Comparison of ENCODE assay signal across 9 mouse cellular contexts in genomic region chr2:168912051-168912891, GRCm38 (mm10). TPM values are rescaled to one million over a fixed set of nuclear protein-coding genes. Genes with fewer than 3 reads are reported as not detected.
DNase-seq lines count a peak whose midpoint lies in the region; ATAC-seq lines count a peak whose summit lies in the region.
"Had no signal": no experiment of that assay in that cellular context is flagged by ENCODE, and none has a peak within 500 bp of the region (broad histone marks: within the 10 kb centered on the region; RNA-seq: fewer than 3 reads in every experiment).

No protein-coding gene starts in this region.

- DNase-seq in heart, adult 9 months (ENCODE audit: low spot score in 2 of 2) = no peak
- peak; percentile 55 for DNase-seq in brain, adult 2 months (ENCODE audit: low read depth, low spot score)
- peak; percentile 47 to 57 for DNase-seq in kidney, postnatal 4 days
- no peak for DNase-seq in spleen, postnatal 10 days (ENCODE audit: low spot score in 2 of 2)
- no peak for DNase-seq in left cerebral cortex, postnatal 36 days (ENCODE audit: low spot score in 2 of 2)

- H3K27ac ChIP-seq in heart, embryonic 16.5 days (ENCODE audit: low read length) = no peak overlapping the region
- H3K27ac ChIP-seq in forebrain, embryonic 15.5 days (replicated peaks) = no peak overlapping the region
- no peak overlapping the region for H3K27ac ChIP-seq in neural tube, embryonic 12.5 days
- H3K27ac ChIP-seq: macrophage had no signal

- peak overlapping the region; percentile 94 for H3K4me2 ChIP-seq in heart, embryonic 16.5 days (ENCODE audit: low read depth, low read length)
- H3K4me2 ChIP-seq in forebrain, embryonic 15.5 days (replicated peaks) = peak overlapping the region; percentile 95
- peak overlapping the region; percentile 99 for H3K4me2 ChIP-seq in neural tube, embryonic 12.5 days (replicated peaks)

- intact Hi-C loops in left cerebral cortex, postnatal 36 days (cut with DNase I) = no loop called here

- H3K4me1 ChIP-seq in heart, embryonic 16.5 days (ENCODE audit: control insufficient read depth, insufficient read depth, low read length) = peaks cover 16% of the 10 kb centered on the region
- H3K4me1 ChIP-seq in forebrain, embryonic 15.5 days = peaks cover 23% of the 10 kb centered on the region
- peaks cover 31% of the 10 kb centered on the region for H3K4me1 ChIP-seq in neural tube, embryonic 12.5 days

- peak overlapping the region; percentile 53 for H3K9ac ChIP-seq in heart, embryonic 16.5 days (ENCODE audit: low read length)
- H3K9ac ChIP-seq in forebrain, embryonic 15.5 days (replicated peaks) = peak overlapping the region; percentile 43
- peak overlapping the region; percentile 56 for H3K9ac ChIP-seq in neural tube, embryonic 12.5 days

- ATAC-seq in heart, embryonic 16.5 days (replicated peaks; ENCODE audit: extremely low read depth, insufficient read depth, low FRiP score) = no peak
- ATAC-seq in forebrain, embryonic 15.5 days (replicated peaks) = peak; percentile 66
- peak; percentile 62 for ATAC-seq in neural tube, embryonic 12.5 days (ENCODE audit: low FRiP score, low read depth)

- peaks cover 46% of the 10 kb centered on the region for H3K27me3 ChIP-seq in heart, embryonic 16.5 days (ENCODE audit: control insufficient read depth, insufficient read depth, low read length)
- H3K27me3 ChIP-seq in forebrain, embryonic 15.5 days = peaks cover 43% of the 10 kb centered on the region
- peaks cover 34% of the 10 kb centered on the region for H3K27me3 ChIP-seq in neural tube, embryonic 12.5 days (replicated peaks)

- under 1% methylated on average over 68 of the region's 70 CpGs for WGBS in heart, embryonic 16.5 days
- WGBS in forebrain, embryonic 15.5 days = under 1% methylated on average over 70 of the region's 70 CpGs
- WGBS in neural tube, embryonic 12.5 days = under 1% methylated on average over 70 of the region's 70 CpGs

- peak overlapping the region; percentile 62 for H3K4me3 ChIP-seq in heart, embryonic 16.5 days (ENCODE audit: low read length)
- H3K4me3 ChIP-seq in forebrain, embryonic 15.5 days = peak overlapping the region; percentile 51
- H3K4me3 ChIP-seq in neural tube, embryonic 12.5 days = peak overlapping the region; percentile 48

- H3K9me3 ChIP-seq in heart, embryonic 16.5 days (replicated peaks; ENCODE audit: control insufficient read depth, low read length) = 0 out of 2 replicates have a peak, but pooled peaks cover 4% of the 10 kb centered on the region
- H3K9me3 ChIP-seq in forebrain, embryonic 15.5 days = no peaks in the 10 kb centered on the region
- no peaks in the 10 kb centered on the region for H3K9me3 ChIP-seq in neural tube, embryonic 12.5 days

- H3K36me3 ChIP-seq in heart, embryonic 16.5 days (ENCODE audit: control insufficient read depth, insufficient read depth) = no peaks in the 10 kb centered on the region
- H3K36me3 ChIP-seq in forebrain, embryonic 15.5 days = no peaks in the 10 kb centered on the region
- H3K36me3 ChIP-seq in neural tube, embryonic 12.5 days = no peaks in the 10 kb centered on the region

RNA-seq across cellular contexts. Expression of gene Zfp64, which starts 43.1 kb away (rescaled TPM):
- polyA plus RNA-seq in heart, embryonic 16.5 days (2015; fragmentation: Nextera tagmentation; extraction: Ambion mirVana) = 16.3 and 18.3 TPM in 2 replicates
- 30.5 and 31.6 TPM in 2 replicates for polyA plus RNA-seq in forebrain, embryonic 15.5 days (2015; fragmentation: Nextera tagmentation; extraction: Ambion mirVana)
- polyA plus RNA-seq in neural tube, embryonic 12.5 days (2016; fragmentation: Nextera tagmentation; extraction: Ambion mirVana) = 30.8 and 31.3 TPM in 2 replicates
- 10 to 100 TPM; 15.9 to 17.9 TPM for total RNA-seq in left cerebral cortex, postnatal 36 days (2021)

Comparison
In these comparisons a context has a peak if more than half of its experiments do, and no peak if none do; other contexts are left out.
1. DNase-seq: peak in brain, adult 2 months (single experiment) and kidney, postnatal 4 days (2 of 2); none in heart, adult 9 months (0 of 2), spleen, postnatal 10 days (0 of 2) and left cerebral cortex, postnatal 36 days (0 of 2).
2. Peak in every context shown above with its lines, with median percentiles within 50 percentile points of each other: H3K4me2 ChIP-seq, H3K4me3 ChIP-seq and H3K9ac ChIP-seq.